Mouse (Mus musculus) forebrain, postnatal 0 days (tissue): ENCODE measurements at regions not wholly inside any gene's neighbourhood (a gene's known extent, or its start where the extent isn't known, plus 50 kb on each side); places are given as distances from the start of the nearest gene placed in this dataset.

Experiments used
- ATAC-seq: fragments of 200-750 bp; cut with Nextera tagmentation; 2 replicates; pipeline ENCODE4 v1.8.0; 2017; ENCODE audit warnings: mild to moderate bottlenecking, moderate library complexity
- DNase-seq: peaks from one replicate; pipeline ENCODE4 v3.0.0-alpha.2; 2015
- H3K27ac ChIP-seq: fragments of 300-500 bp; sonication (generic); 2 replicates; pipeline ENCODE4 v1.5.1; 2014; ENCODE audit warnings: low read depth, mild to moderate bottlenecking, antibody characterized with exemption, low read length, moderate library complexity, mixed read lengths
- H3K27me3 ChIP-seq: fragments of 300-500 bp; sonication (generic); 2 replicates; pipeline ENCODE4 v1.6.1; 2014; ENCODE audit warnings: mild to moderate bottlenecking, low read length, mixed read lengths; ENCODE audit not compliant: insufficient read depth
- H3K36me3 ChIP-seq: fragments of 300-500 bp; sonication (generic); 2 replicates; pipeline ENCODE4 v1.6.1; 2014; ENCODE audit warnings: mild to moderate bottlenecking, moderate library complexity; ENCODE audit not compliant: insufficient read depth
- H3K4me1 ChIP-seq: fragments of 300-500 bp; sonication (generic); 2 replicates; pipeline ENCODE4 v1.6.1; 2014; ENCODE audit warnings: antibody characterized with exemption; ENCODE audit not compliant: insufficient read depth
- H3K4me2 ChIP-seq: fragments of 300-500 bp; sonication (generic); 2 replicates; pipeline ENCODE4 v1.6.1; 2014; ENCODE audit warnings: low read depth, mild to moderate bottlenecking, moderate library complexity
- H3K4me3 ChIP-seq: fragments of 300-500 bp; sonication (generic); 2 replicates; pipeline ENCODE4 v1.5.1; 2014; ENCODE audit warnings: low read depth, low read length, mixed read lengths
- H3K9ac ChIP-seq: fragments of 300-500 bp; sonication (generic); 2 replicates; pipeline ENCODE4 v1.6.1; 2014; ENCODE audit warnings: mild to moderate bottlenecking
- H3K9me3 ChIP-seq: fragments of 300-500 bp; sonication (generic); 2 replicates; pipeline ENCODE4 v1.6.1; 2016; ENCODE audit warnings: low read length
- CTCF ChIP-seq: sonication (generic); IDR thresholded peaks from 2 replicates; pipeline ENCODE4 v1.5.1; 2016; ENCODE audit warnings: antibody characterized with exemption, control low read depth, low read depth
- WGBS: fragments of 180-500 bp; shearing (Covaris S2); extraction: QIAGEN DNeasy Blood & Tissue Kit; methylation state at CpG from one replicate; pipeline ENCODE4 v1.1.7; 2014; 5-methylcytosine and 5-hydroxymethylcytosine counted together

DNA sequence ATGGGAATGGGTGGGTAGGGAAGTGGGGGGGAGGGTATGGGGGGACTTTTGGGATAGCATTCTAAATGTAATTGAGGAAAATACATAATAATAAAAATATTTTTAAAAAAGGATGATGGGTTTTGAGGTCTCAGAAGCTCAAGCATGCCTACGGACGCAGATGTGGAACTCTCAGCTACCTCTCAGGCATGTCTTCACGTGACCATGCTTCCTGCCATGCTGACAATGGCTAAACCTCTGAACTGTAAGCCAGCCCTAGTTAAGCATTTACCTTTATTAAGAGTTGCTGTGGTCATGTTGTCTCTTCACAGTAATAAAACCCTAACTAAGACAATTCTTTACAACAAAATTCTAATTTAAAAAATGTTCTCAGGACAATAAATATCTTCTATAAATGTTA, 80.0 kb downstream of the Tex36 start:
- Histone ChIP-seq H3K4me1 (no peaks in the 10 kb centered on the region), H3K36me3 (no peaks in the 10 kb centered on the region), H3K27me3 (no peaks in the 10 kb centered on the region), H3K27ac (no peak overlapping the region), H3K9ac (no peak overlapping the region), H3K4me3 (no peak overlapping the region), H3K9me3 (no peaks in the 10 kb centered on the region), H3K4me2 (no peak overlapping the region)
- WGBS = 90% methylated on average over 3 of the region's 3 CpGs
- no peak for TF ChIP-seq CTCF
- ATAC-seq = no peak
- no peak for DNase-seq

GRCm38 (mm10) chr7:133518926-133519325, 83.0 kb downstream of the Tex36 start:
- no peak for DNase-seq
- no peaks in the 10 kb centered on the region for H3K36me3 ChIP-seq
- ATAC-seq = no peak
- no peak overlapping the region for H3K9ac ChIP-seq
- no peaks in the 10 kb centered on the region for H3K4me1 ChIP-seq
- no peak overlapping the region for H3K4me2 ChIP-seq
- no peaks in the 10 kb centered on the region for H3K27me3 ChIP-seq
- no peak overlapping the region for H3K4me3 ChIP-seq
- H3K27ac ChIP-seq = no peak overlapping the region
- H3K9me3 ChIP-seq = no peaks in the 10 kb centered on the region
- no peak for TF ChIP-seq CTCF
- WGBS = 94% methylated on average over 3 of the region's 3 CpGs

GRCm38 (mm10) chr7:133517576-133517975, 84.4 kb downstream of the Tex36 start:
- no peak for TF ChIP-seq CTCF

DNA sequence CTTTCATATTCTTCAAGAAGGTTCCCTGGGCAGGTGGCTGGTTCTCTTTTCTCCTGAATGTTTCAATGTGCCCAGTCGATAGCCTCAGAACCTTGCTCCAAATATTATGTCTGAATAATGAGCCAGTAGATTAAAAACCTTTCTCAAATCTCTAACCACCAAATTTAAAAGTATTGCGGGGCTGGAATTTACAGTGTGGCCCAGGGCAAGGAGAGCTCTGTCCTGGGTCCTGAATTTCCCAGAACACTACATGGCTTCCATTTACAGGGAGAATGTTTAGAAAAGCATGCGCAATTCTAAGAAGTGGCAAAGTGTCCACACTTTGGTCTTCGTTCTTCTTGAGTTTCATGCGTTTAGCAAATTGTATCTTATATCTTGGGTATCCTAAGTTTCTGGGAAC, 91.0 kb downstream of the Tex36 start:
- ATAC-seq = no peak
- TF ChIP-seq CTCF = no peak
- H3K9me3 ChIP-seq = no peaks in the 10 kb centered on the region
- no peak for DNase-seq
- H3K27me3 ChIP-seq = no peaks in the 10 kb centered on the region
- H3K9ac ChIP-seq = no peak overlapping the region
- WGBS = 72% methylated on average over 5 of the region's 5 CpGs
- H3K36me3 ChIP-seq = no peaks in the 10 kb centered on the region
- no peak overlapping the region for H3K4me2 ChIP-seq
- H3K4me3 ChIP-seq = no peak overlapping the region
- peaks cover 4% of the 10 kb centered on the region; the same call in 1 of the 2 replicates for H3K4me1 ChIP-seq
- no peak overlapping the region for H3K27ac ChIP-seq

More at GRCm38 (mm10) chr7:133517576-133517975, 84.4 kb downstream of the Tex36 start:
- H3K4me1 ChIP-seq = no peaks in the 10 kb centered on the region
- no peak for DNase-seq
- no peaks in the 10 kb centered on the region for H3K9me3 ChIP-seq
- H3K36me3 ChIP-seq = no peaks in the 10 kb centered on the region
- H3K4me2 ChIP-seq = no peak overlapping the region
- ATAC-seq = no peak
- WGBS = 73% methylated on average over 5 of the region's 5 CpGs
- H3K27me3 ChIP-seq = no peaks in the 10 kb centered on the region
- H3K9ac ChIP-seq = no peak overlapping the region
- no peak overlapping the region for H3K27ac ChIP-seq
- H3K4me3 ChIP-seq = no peak overlapping the region

DNA sequence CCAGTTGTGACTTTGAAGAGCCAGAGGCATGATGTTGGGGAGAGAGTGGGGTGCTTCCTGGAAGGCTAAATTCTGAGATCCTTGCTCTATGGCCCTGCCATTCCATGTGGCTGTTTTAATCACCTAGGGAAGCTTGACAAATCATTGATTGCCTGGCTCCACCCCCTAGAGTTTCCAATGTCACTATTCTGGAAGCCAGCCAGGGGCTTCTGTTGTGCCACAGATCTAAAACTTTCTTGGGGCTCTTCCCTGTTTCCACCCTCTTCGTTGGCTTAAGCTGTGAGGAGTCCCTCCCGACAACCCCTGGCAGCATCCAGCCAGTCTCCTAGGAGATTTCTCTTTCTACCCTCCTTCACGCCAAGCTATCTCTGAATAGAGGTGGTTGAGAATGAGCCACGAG, 92.5 kb downstream of the Tex36 start:
- Histone ChIP-seq H3K27ac (no peak overlapping the region), H3K4me1 (peaks cover 4% of the 10 kb centered on the region; the same call in 1 of the 2 replicates), H3K9ac (no peak overlapping the region), H3K36me3 (no peaks in the 10 kb centered on the region), H3K27me3 (no peaks in the 10 kb centered on the region), H3K4me3 (no peak overlapping the region), H3K9me3 (no peaks in the 10 kb centered on the region), H3K4me2 (no peak overlapping the region)
- ATAC-seq (no peak), DNase-seq (peak; percentile 22)
- TF ChIP-seq CTCF = no peak
- WGBS = 10% methylated on average over 4 of the region's 4 CpGs

DNA sequence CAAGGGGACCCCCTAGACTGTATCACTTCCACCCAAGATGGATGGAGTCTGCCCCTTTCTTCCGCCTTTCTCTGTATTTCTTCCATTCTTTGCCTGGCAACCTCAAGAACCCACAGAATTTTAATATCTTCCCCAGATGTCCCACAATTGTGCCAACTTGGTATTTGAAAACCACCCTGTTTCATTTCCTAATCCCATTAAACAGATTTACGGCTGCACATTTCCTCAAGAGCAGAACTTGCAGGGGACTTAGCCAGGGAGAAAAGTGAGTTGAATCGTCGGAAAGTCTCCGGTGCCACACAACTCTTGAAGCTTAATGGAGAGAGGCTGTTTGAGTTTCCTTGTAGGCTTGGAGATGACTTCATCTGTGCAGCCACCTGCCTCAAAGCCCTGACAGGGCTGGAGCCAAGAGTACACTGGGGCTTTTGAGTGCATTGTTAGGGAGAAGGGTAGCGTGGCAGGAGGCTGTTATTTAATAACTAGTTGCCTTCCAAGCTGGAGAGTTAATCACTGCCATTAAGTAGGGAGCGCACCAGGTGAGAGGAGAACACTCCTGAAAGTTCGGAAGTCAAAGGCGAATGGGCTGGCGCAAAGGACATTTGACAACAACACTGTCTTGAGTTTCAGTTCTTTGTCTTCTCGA, 93.5 kb downstream of the Tex36 start:
- peaks cover 4% of the 10 kb centered on the region; the same call in 1 of the 2 replicates for H3K4me1 ChIP-seq
- H3K36me3 ChIP-seq = no peaks in the 10 kb centered on the region
- no peak overlapping the region for H3K4me2 ChIP-seq
- no peak for ATAC-seq
- no peak for TF ChIP-seq CTCF
- H3K9me3 ChIP-seq = no peaks in the 10 kb centered on the region
- H3K4me3 ChIP-seq = no peak overlapping the region
- H3K9ac ChIP-seq = no peak overlapping the region
- no peaks in the 10 kb centered on the region for H3K27me3 ChIP-seq
- peak; percentile 28 for DNase-seq
- WGBS = 57% methylated on average over 11 of the region's 11 CpGs
- H3K27ac ChIP-seq = no peak overlapping the region

DNA sequence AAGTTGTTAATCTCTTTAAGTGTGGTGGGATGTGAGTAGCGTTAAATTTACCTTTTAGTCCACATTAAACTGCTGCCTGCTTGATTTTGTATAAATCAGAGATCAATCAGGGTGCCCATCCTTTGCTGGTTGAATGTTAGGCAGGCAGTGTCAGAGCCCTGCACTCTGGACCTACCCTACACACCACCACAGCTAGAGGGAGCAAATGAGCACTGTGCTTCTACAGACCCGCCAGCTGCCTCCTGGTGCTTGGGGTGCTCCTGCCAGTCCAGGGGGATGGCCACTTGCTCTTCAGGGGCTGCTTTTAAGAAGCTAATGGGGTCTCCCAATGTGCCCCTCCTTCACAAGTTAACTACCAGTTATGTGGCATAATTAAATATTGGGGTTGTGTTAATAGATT, 96.3 kb downstream of the Tex36 start:
- H3K9me3 ChIP-seq = no peaks in the 10 kb centered on the region
- H3K4me1 ChIP-seq = peaks cover 4% of the 10 kb centered on the region; the same call in 1 of the 2 replicates
- no peak for TF ChIP-seq CTCF
- no peak for ATAC-seq
- H3K4me3 ChIP-seq = no peak overlapping the region
- 84% methylated on average over 2 of the region's 2 CpGs for WGBS
- H3K36me3 ChIP-seq = no peaks in the 10 kb centered on the region
- DNase-seq = no peak
- no peak overlapping the region for H3K27ac ChIP-seq
- no peaks in the 10 kb centered on the region for H3K27me3 ChIP-seq
- H3K4me2 ChIP-seq = no peak overlapping the region
- no peak overlapping the region for H3K9ac ChIP-seq
